Mouse (Mus musculus) right cerebral cortex, postnatal 10 days (tissue): ENCODE results near the gene Trappc3.
"Not testable (repeated sequence)": the region's sequence is repeated elsewhere in the genome, so short reads cannot be mapped to it uniquely, and the experiment has no call there.

Source experiments
- DNase-seq, 2 experiments: peaks; one replicate each; pipeline ENCODE4 v3.0.0; 2021; ENCODE audit warnings: low spot score in 2 of 2

The Trappc3 gene

GRCm38 (mm10) chr4:126262119-126262807 is at the start of gene Trappc3:
Trappc3 (plus strand) TSS chr4:126262325.
- peak; percentile 100 for DNase-seq

GRCm38 (mm10) chr4:126217771-126218170 is 44.4 kb upstream of the Trappc3 start:
- no peak for DNase-seq

GRCm38 (mm10) chr4:126219540-126219939 is 42.6 kb upstream of the Trappc3 start:
- DNase-seq: not testable (repeated sequence)

- DNase-seq: no peak
Observed at GRCm38 (mm10) chr4:126220045-126220444, 42.1 kb upstream of the Trappc3 start.

- no peak for DNase-seq
Observed at GRCm38 (mm10) chr4:126222631-126223030, 39.5 kb upstream of the Trappc3 start.

GRCm38 (mm10) chr4:126226640-126227039 is 35.5 kb upstream of the Trappc3 start:
- DNase-seq: no peak

- DNase-seq: peak; percentile 87 to 92
Observed at GRCm38 (mm10) chr4:126227077-126227761, 34.9 kb upstream of the Trappc3 start.

GRCm38 (mm10) chr4:126228144-126228543 is 34.0 kb upstream of the Trappc3 start:
- peak; percentile 31 for DNase-seq

GRCm38 (mm10) chr4:126229900-126230299 is 32.2 kb upstream of the Trappc3 start:
- DNase-seq: peak in 1 of 2 experiments; percentile 33

GRCm38 (mm10) chr4:126233676-126234308 is 28.3 kb upstream of the Trappc3 start:
- no peak for DNase-seq

GRCm38 (mm10) chr4:126234496-126235175 is 27.5 kb upstream of the Trappc3 start:
- DNase-seq: peak in 1 of 2 experiments; percentile 30

GRCm38 (mm10) chr4:126235191-126235590 is 26.9 kb upstream of the Trappc3 start:
- DNase-seq: no peak

- peak; percentile 31 to 32 for DNase-seq
Observed at GRCm38 (mm10) chr4:126236467-126237280, 25.5 kb upstream of the Trappc3 start.

GRCm38 (mm10) chr4:126237721-126238242 is 24.3 kb upstream of the Trappc3 start:
- DNase-seq: peak; percentile 35 to 65

- DNase-seq: peak in 1 of 2 experiments; percentile 25
Observed at GRCm38 (mm10) chr4:126239862-126240475, 22.2 kb upstream of the Trappc3 start.

- DNase-seq: peak in 1 of 2 experiments; percentile 25
Observed at GRCm38 (mm10) chr4:126241956-126242355, 20.2 kb upstream of the Trappc3 start.

GRCm38 (mm10) chr4:126242510-126242909 is 19.6 kb upstream of the Trappc3 start:
- peak in 1 of 2 experiments; percentile 19 for DNase-seq

- DNase-seq: no peak
Observed at GRCm38 (mm10) chr4:126246202-126246889, 15.8 kb upstream of the Trappc3 start.

- no peak for DNase-seq
Observed at GRCm38 (mm10) chr4:126248261-126248868, 13.8 kb upstream of the Trappc3 start.
